Mouse (Mus musculus): ENCODE data around the gene Ercc8. TPM values are rescaled to one million over a fixed set of nuclear protein-coding genes. Genes with fewer than 3 reads are reported as not detected.

The Ercc8 gene
- 13.0 and 19.3 TPM in 2 replicates for total RNA-seq (2017)

GRCm38 (mm10) chr13:108158465-108159240 is at the start of gene Ercc8, which contains the start of gene Ndufaf2:
Ercc8 (plus strand) TSS chr13:108158731.
Ndufaf2 (minus strand) TSS chr13:108158623.
- peak; percentile 98 for ATAC-seq (replicated peaks; ENCODE audit: low read depth, poor library complexity, severe bottlenecking)

- ATAC-seq (replicated peaks; ENCODE audit: low read depth, poor library complexity, severe bottlenecking): no peak
Observed at GRCm38 (mm10) chr13:108110929-108111328, 47.6 kb upstream of the Ercc8 start.

- ATAC-seq (replicated peaks; ENCODE audit: low read depth, poor library complexity, severe bottlenecking): no peak
Observed at GRCm38 (mm10) chr13:108113536-108113935, 45.0 kb upstream of the Ercc8 start.

GRCm38 (mm10) chr13:108114257-108114656 is 44.3 kb upstream of the Ercc8 start:
- no peak for ATAC-seq (replicated peaks; ENCODE audit: low read depth, poor library complexity, severe bottlenecking)

- no peak for ATAC-seq (replicated peaks; ENCODE audit: low read depth, poor library complexity, severe bottlenecking)
Observed at GRCm38 (mm10) chr13:108117654-108118053, 40.9 kb upstream of the Ercc8 start.

- ATAC-seq (replicated peaks; ENCODE audit: low read depth, poor library complexity, severe bottlenecking): no peak
Observed at GRCm38 (mm10) chr13:108118188-108118587, 40.3 kb upstream of the Ercc8 start.

GRCm38 (mm10) chr13:108119411-108120310 is 38.9 kb upstream of the Ercc8 start:
- no peak for ATAC-seq (replicated peaks; ENCODE audit: low read depth, poor library complexity, severe bottlenecking)

- no peak for ATAC-seq (replicated peaks; ENCODE audit: low read depth, poor library complexity, severe bottlenecking)
Observed at GRCm38 (mm10) chr13:108123109-108123723, 35.3 kb upstream of the Ercc8 start.

GRCm38 (mm10) chr13:108124096-108124495 is 34.4 kb upstream of the Ercc8 start:
- no peak for ATAC-seq (replicated peaks; ENCODE audit: low read depth, poor library complexity, severe bottlenecking)

- no peak for ATAC-seq (replicated peaks; ENCODE audit: low read depth, poor library complexity, severe bottlenecking)
Observed at GRCm38 (mm10) chr13:108126246-108126645, 32.3 kb upstream of the Ercc8 start.

- peak; percentile 78; the same call in 1 of the 2 replicates for ATAC-seq (replicated peaks; ENCODE audit: low read depth, poor library complexity, severe bottlenecking)
Observed at GRCm38 (mm10) chr13:108127130-108127529, 31.4 kb upstream of the Ercc8 start.

- ATAC-seq (replicated peaks; ENCODE audit: low read depth, poor library complexity, severe bottlenecking): no peak
Observed at GRCm38 (mm10) chr13:108127883-108128282, 30.6 kb upstream of the Ercc8 start.

GRCm38 (mm10) chr13:108129070-108129469 is 29.5 kb upstream of the Ercc8 start:
- peak; percentile 56; the same call in 1 of the 2 replicates for ATAC-seq (replicated peaks; ENCODE audit: low read depth, poor library complexity, severe bottlenecking)

GRCm38 (mm10) chr13:108130737-108131136 is 27.8 kb upstream of the Ercc8 start:
- no peak for ATAC-seq (replicated peaks; ENCODE audit: low read depth, poor library complexity, severe bottlenecking)

GRCm38 (mm10) chr13:108132031-108132819 is 26.3 kb upstream of the Ercc8 start:
- ATAC-seq (replicated peaks; ENCODE audit: low read depth, poor library complexity, severe bottlenecking): no peak

GRCm38 (mm10) chr13:108135617-108136016 is 22.9 kb upstream of the Ercc8 start:
- no peak for ATAC-seq (replicated peaks; ENCODE audit: low read depth, poor library complexity, severe bottlenecking)

- ATAC-seq (replicated peaks; ENCODE audit: low read depth, poor library complexity, severe bottlenecking): no peak
Observed at GRCm38 (mm10) chr13:108138403-108138977, 20.0 kb upstream of the Ercc8 start.

GRCm38 (mm10) chr13:108144086-108144485 is 14.4 kb upstream of the Ercc8 start:
- ATAC-seq (replicated peaks; ENCODE audit: low read depth, poor library complexity, severe bottlenecking): no peak

- ATAC-seq (replicated peaks; ENCODE audit: low read depth, poor library complexity, severe bottlenecking): peak; percentile 76
Observed at GRCm38 (mm10) chr13:108151782-108152181, 6.7 kb upstream of the Ercc8 start.

Measured in common myeloid progenitor, adult 5-6 weeks (primary cell).